Mouse (Mus musculus) midbrain, embryonic 16.5 days (tissue): ENCODE measurements around the gene Espn. TPM values are rescaled to one million over a fixed set of nuclear protein-coding genes. Genes with fewer than 3 reads are reported as not detected.

Source experiments
- ATAC-seq: fragments of 200-750 bp; cut with Nextera tagmentation; 2 replicates; pipeline ENCODE4 v1.8.0; 2017; ENCODE audit warnings: moderate TSS enrichment
- H3K27ac ChIP-seq: fragments of 300-500 bp; sonication (generic); 2 replicates; pipeline ENCODE4 v1.5.1; 2014; ENCODE audit warnings: mild to moderate bottlenecking, low read length, mixed read lengths
- H3K27me3 ChIP-seq: fragments of 300-500 bp; sonication (generic); 2 replicates; pipeline ENCODE4 v1.6.1; 2014; ENCODE audit warnings: low read depth, low read length, mixed read lengths; ENCODE audit not compliant: control insufficient read depth, insufficient read depth
- H3K36me3 ChIP-seq: fragments of 300-500 bp; sonication (generic); 2 replicates; pipeline ENCODE4 v1.6.1; 2014; ENCODE audit warnings: mild to moderate bottlenecking, low read length, moderate library complexity, mixed read lengths; ENCODE audit not compliant: control insufficient read depth, insufficient read depth
- H3K4me1 ChIP-seq: fragments of 300-500 bp; sonication (generic); 2 replicates; pipeline ENCODE4 v1.6.1; 2014; ENCODE audit warnings: mild to moderate bottlenecking, low read length, mixed read lengths; ENCODE audit not compliant: control insufficient read depth, insufficient read depth
- H3K4me2 ChIP-seq: fragments of 300-500 bp; sonication (generic); 2 replicates; pipeline ENCODE4 v1.6.1; 2014; ENCODE audit warnings: mild to moderate bottlenecking, low read length, mixed read lengths
- H3K4me3 ChIP-seq: fragments of 300-500 bp; sonication (generic); 2 replicates; pipeline ENCODE4 v1.5.1; 2014; ENCODE audit warnings: low read depth, mild to moderate bottlenecking, low read length, moderate library complexity, mixed read lengths
- H3K9ac ChIP-seq: fragments of 300-500 bp; sonication (generic); 2 replicates; pipeline ENCODE4 v1.6.1; 2014; ENCODE audit warnings: low read depth, low read length, mixed read lengths
- H3K9me3 ChIP-seq: fragments of 300-500 bp; sonication (generic); replicated peaks from 2 replicates; pipeline ENCODE4 v1.6.1; 2014; ENCODE audit warnings: mild to moderate bottlenecking, low read length, mixed read lengths; ENCODE audit not compliant: control insufficient read depth, poor library complexity, severe bottlenecking
- WGBS: fragments of 180-500 bp; shearing (Covaris S2); extraction: QIAGEN DNeasy Blood & Tissue Kit; methylation state at CpG from one replicate; pipeline ENCODE4 v1.1.7; 2014; 5-methylcytosine and 5-hydroxymethylcytosine counted together
- polyA plus RNA-seq: library from polyadenylated mRNA; unstranded; fragments of >200 nt; fragmentation: Nextera tagmentation; extraction: Ambion mirVana; gene quantifications from 2 replicates; pipeline ENCODE4 v1.2.1, GENCODE M21; 2015

Espn gene
- polyA plus RNA-seq, 1 experiment from 2014 or later, result 0.14 TPM

- Histone ChIP-seq H3K4me3 (no peak overlapping the region), H3K9me3 (no peaks in the 10 kb centered on the region), H3K27ac (no peak overlapping the region), H3K27me3 (no peaks in the 10 kb centered on the region; the same call in 1 of the 2 replicates), H3K36me3 (no peaks in the 10 kb centered on the region), H3K4me1 (no peaks in the 10 kb centered on the region), H3K4me2 (no peak overlapping the region), H3K9ac (no peak overlapping the region)
- ATAC-seq, result no peak
- WGBS, result 2% methylated on average over 5 of the region's 5 CpGs
Measured at GRCm38 (mm10) chr4:152173041-152173440, 20.9 kb upstream of the Espn start.

DNA sequence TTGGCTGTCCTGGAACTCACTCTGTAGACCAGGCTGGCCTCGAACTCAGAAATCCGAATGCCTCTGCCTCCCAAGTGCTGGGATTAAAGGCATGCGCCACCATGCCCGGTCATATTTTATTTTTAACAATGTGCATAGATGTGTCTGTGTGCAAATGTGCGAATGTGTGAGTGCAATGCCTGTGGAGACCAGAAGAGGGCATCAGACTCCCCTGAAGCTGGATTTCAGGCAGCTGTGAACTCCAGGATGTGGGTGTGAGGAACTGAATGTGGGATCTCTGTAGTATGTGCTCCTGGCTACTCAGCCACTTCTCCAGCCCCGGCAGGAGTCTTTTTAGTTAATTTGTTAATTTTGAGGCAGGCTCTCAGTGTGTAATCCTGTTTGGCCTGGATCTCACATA lies 19.4 kb upstream of the Espn start:
- no peaks in the 10 kb centered on the region for H3K4me1 ChIP-seq
- no peak for ATAC-seq
- no peak overlapping the region for H3K4me3 ChIP-seq
- no peaks in the 10 kb centered on the region; the same call in 1 of the 2 replicates for H3K27me3 ChIP-seq
- WGBS, result 88% methylated on average over 6 of the region's 6 CpGs
- no peak overlapping the region for H3K9ac ChIP-seq
- no peak overlapping the region for H3K4me2 ChIP-seq
- no peaks in the 10 kb centered on the region for H3K36me3 ChIP-seq
- H3K9me3 ChIP-seq, result no peaks in the 10 kb centered on the region
- no peak overlapping the region for H3K27ac ChIP-seq

- H3K36me3 ChIP-seq, result no peaks in the 10 kb centered on the region
- ATAC-seq, result no peak
- no peak overlapping the region for H3K4me3 ChIP-seq
- H3K4me2 ChIP-seq, result no peak overlapping the region
- no peak overlapping the region for H3K9ac ChIP-seq
- 82% methylated on average over 10 of the region's 10 CpGs for WGBS
- no peaks in the 10 kb centered on the region for H3K4me1 ChIP-seq
- H3K9me3 ChIP-seq, result no peaks in the 10 kb centered on the region
- no peaks in the 10 kb centered on the region; the same call in 1 of the 2 replicates for H3K27me3 ChIP-seq
- H3K27ac ChIP-seq, result no peak overlapping the region
Measured at GRCm38 (mm10) chr4:152170286-152170685, 18.1 kb upstream of the Espn start.

DNA sequence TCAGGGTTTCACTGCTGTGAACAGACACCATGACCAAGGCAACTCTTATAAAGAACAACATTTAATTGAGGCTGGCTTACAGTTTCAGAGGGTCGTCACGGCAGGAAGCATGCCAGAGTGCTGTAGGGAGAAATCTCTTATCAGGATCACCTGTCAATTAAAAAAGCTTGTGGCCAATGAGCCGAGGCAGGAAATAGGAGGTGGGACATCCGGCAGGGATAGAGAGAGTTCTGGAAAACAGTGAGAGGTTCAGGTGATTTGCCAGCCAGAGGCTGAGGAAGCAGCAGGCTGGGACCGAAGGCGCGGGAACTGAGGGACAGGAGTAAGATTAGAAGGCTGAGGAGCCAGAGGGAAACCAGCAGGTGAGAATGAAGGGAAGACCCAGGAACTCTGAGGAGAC lies 16.9 kb upstream of the Espn start:
- H3K36me3 ChIP-seq, result no peaks in the 10 kb centered on the region
- H3K27ac ChIP-seq, result no peak overlapping the region
- WGBS, result 80% methylated on average over 7 of the region's 7 CpGs
- H3K4me2 ChIP-seq, result no peak overlapping the region
- no peaks in the 10 kb centered on the region for H3K4me1 ChIP-seq
- no peak overlapping the region for H3K4me3 ChIP-seq
- H3K9me3 ChIP-seq, result no peaks in the 10 kb centered on the region
- H3K27me3 ChIP-seq, result no peaks in the 10 kb centered on the region; the same call in 1 of the 2 replicates
- H3K9ac ChIP-seq, result no peak overlapping the region
- ATAC-seq, result no peak

- Histone ChIP-seq H3K27ac (no peak overlapping the region), H3K27me3 (no peaks in the 10 kb centered on the region; the same call in 1 of the 2 replicates), H3K9ac (no peak overlapping the region), H3K4me1 (no peaks in the 10 kb centered on the region), H3K4me3 (no peak overlapping the region), H3K4me2 (no peak overlapping the region), H3K9me3 (no peaks in the 10 kb centered on the region), H3K36me3 (no peaks in the 10 kb centered on the region)
- ATAC-seq, result no peak
- 37% methylated on average over 8 of the region's 8 CpGs for WGBS
Measured at GRCm38 (mm10) chr4:152168052-152168451, 15.9 kb upstream of the Espn start.

- no peaks in the 10 kb centered on the region for H3K36me3 ChIP-seq
- no peak overlapping the region for H3K4me3 ChIP-seq
- H3K4me1 ChIP-seq, result no peaks in the 10 kb centered on the region
- peaks cover 24% of the 10 kb centered on the region for H3K27me3 ChIP-seq
- no peak overlapping the region for H3K9ac ChIP-seq
- no peak overlapping the region for H3K4me2 ChIP-seq
- H3K27ac ChIP-seq, result no peak overlapping the region
- no peaks in the 10 kb centered on the region for H3K9me3 ChIP-seq
- 23% methylated on average over 22 of the region's 22 CpGs for WGBS
- no peak for ATAC-seq
Measured at GRCm38 (mm10) chr4:152165036-152165931, 13.1 kb upstream of the Espn start.

DNA sequence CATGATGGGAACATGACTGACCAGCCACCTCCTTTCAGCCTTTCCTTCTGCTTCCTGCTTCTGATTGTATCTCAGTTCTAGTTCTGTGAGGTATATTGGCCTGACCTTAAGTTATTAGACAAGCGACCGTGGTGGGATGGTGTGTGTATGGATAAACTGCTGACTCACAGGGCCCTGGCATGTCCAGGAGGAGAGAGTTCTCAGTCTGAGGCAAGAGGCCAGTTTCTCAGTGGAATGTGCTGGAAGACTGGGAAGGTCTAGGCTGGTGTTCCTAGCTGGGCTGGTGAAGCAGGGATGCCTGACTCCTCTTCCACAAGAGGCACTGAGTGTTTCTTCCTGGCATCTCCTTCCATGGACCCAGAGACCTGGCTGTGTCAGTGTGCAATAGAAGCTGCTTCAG lies 10.6 kb upstream of the Espn start:
- Histone ChIP-seq H3K36me3 (no peaks in the 10 kb centered on the region), H3K27me3 (peaks cover 49% of the 10 kb centered on the region), H3K9ac (no peak overlapping the region), H3K4me3 (no peak overlapping the region), H3K9me3 (no peaks in the 10 kb centered on the region), H3K27ac (no peak overlapping the region), H3K4me1 (peaks cover 13% of the 10 kb centered on the region), H3K4me2 (no peak overlapping the region)
- no peak for ATAC-seq
- WGBS, result 90% methylated on average over 2 of the region's 2 CpGs

- WGBS, result 73% methylated on average over 6 of the region's 6 CpGs
- Histone ChIP-seq H3K9ac (no peak overlapping the region), H3K4me2 (no peak overlapping the region), H3K27ac (no peak overlapping the region), H3K36me3 (no peaks in the 10 kb centered on the region), H3K4me1 (peaks cover 13% of the 10 kb centered on the region), H3K9me3 (no peaks in the 10 kb centered on the region), H3K4me3 (no peak overlapping the region), H3K27me3 (peaks cover 57% of the 10 kb centered on the region)
- ATAC-seq, result no peak
Measured at GRCm38 (mm10) chr4:152161601-152162000, 9.4 kb upstream of the Espn start.

- H3K9ac ChIP-seq, result no peak overlapping the region
- H3K4me3 ChIP-seq, result no peak overlapping the region
- no peak for ATAC-seq
- H3K27ac ChIP-seq, result no peak overlapping the region
- WGBS, result 36% methylated on average over 4 of the region's 4 CpGs
- peaks cover 57% of the 10 kb centered on the region for H3K27me3 ChIP-seq
- no peaks in the 10 kb centered on the region for H3K36me3 ChIP-seq
- H3K4me1 ChIP-seq, result peaks cover 13% of the 10 kb centered on the region
- H3K4me2 ChIP-seq, result no peak overlapping the region
- H3K9me3 ChIP-seq, result no peaks in the 10 kb centered on the region
Measured at GRCm38 (mm10) chr4:152160748-152161147, 8.6 kb upstream of the Espn start.
